Mouse (Mus musculus): ENCODE data around the gene Tmprss13.

DNA sequence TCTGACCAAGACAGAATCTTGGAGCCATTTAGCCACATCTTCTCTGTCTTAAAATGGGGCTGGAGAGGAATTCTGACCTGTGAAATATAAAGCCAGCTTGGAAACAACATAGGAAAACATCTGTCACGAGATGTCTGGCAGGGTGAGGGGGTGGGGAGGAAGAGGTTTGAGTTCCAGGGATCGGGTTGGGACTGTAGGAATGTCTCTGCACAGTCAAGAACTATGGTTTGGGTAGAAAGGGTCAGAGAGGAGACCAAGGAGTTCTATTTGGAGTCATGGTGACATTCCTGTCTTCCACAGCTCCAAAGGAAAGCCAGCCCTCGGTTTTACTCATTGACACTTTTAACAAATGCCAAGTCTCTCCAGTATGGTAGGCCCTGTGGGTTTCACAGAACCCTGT, 55.0 kb downstream of the Tmprss13 start:
- TF ChIP-seq CTCF (IDR thresholded peaks at IDR 0.05; ENCODE audit: control insufficient read depth, insufficient read depth, low read length) (no peak), POLR2A (IDR thresholded peaks at IDR 0.05; ENCODE audit: borderline replicate concordance, control insufficient read depth, low read depth, low read length) (no peak)
